Mouse (Mus musculus): ENCODE measurements at regions not wholly inside any gene's neighbourhood (a gene's known extent, or its start where the extent isn't known, plus 50 kb on each side); places are given as distances from the start of the nearest gene placed in this dataset.

DNA sequence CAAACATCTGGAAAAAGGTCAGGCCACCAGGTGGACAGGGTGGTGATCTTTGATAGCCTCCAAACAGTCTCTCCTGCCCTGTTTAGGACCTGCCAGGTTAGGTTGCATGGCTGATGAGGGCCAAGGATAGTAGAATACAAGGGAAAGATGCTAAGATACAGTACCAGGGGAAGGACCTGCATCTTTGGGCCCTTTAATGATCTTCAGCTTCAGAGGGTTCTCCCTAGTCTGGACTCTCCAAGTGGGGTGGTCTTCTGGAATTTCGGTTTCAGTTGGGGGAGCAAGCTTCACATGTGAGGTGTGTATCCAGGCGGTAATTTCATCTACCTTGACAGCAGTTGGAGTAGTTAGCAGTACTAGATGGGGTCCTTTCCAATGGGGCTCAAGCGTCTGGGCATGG is 316.6 kb upstream of the Meis1 start:
- TF ChIP-seq CTCF (IDR thresholded peaks at IDR 0.05; ENCODE audit: control insufficient read depth, insufficient read depth, insufficient replicate concordance, low read depth, low read length): no peak
- TF ChIP-seq POLR2A (IDR thresholded peaks at IDR 0.05; ENCODE audit: control insufficient read depth, low read depth, low read length): no peak

Data from testis, adult 2 months (tissue).